Mouse (Mus musculus) frontal cortex, postnatal 25 days (tissue): ENCODE measurements around the gene Vcl.
A peak's percentile ranks its signal among the peaks of the same experiment; 100 is the strongest.

Experiments
- DNase-seq, 2 experiments: peaks; one replicate each; pipeline ENCODE4 v3.0.0; 2022; ENCODE audit warnings: low spot score in 2 of 2

Vcl gene

GRCm38 (mm10) chr14:21013800-21014334 lies 84.7 kb downstream of the Vcl start:
- DNase-seq = no peak

- DNase-seq = no peak
These were observed 88.7 kb downstream of the Vcl start for GRCm38 (mm10) chr14:21017871-21018270.

- no peak for DNase-seq
These were observed 89.8 kb downstream of the Vcl start for GRCm38 (mm10) chr14:21018977-21019376.

GRCm38 (mm10) chr14:21020435-21020834 lies 91.2 kb downstream of the Vcl start:
- no peak for DNase-seq

- no peak for DNase-seq
These were observed 98.3 kb downstream of the Vcl start for GRCm38 (mm10) chr14:21027542-21027941.

GRCm38 (mm10) chr14:21029025-21029659 lies 99.9 kb downstream of the Vcl start:
- DNase-seq = peak in 1 of 2 experiments; percentile 29

- DNase-seq = no peak
These were observed 102.7 kb downstream of the Vcl start for GRCm38 (mm10) chr14:21031783-21032511.

- no peak for DNase-seq
These were observed 105.1 kb downstream of the Vcl start for GRCm38 (mm10) chr14:21034271-21034670.

- no peak for DNase-seq
These were observed 105.6 kb downstream of the Vcl start for GRCm38 (mm10) chr14:21034791-21035190.

GRCm38 (mm10) chr14:21039077-21039476 lies 109.9 kb downstream of the Vcl start:
- no peak for DNase-seq

- DNase-seq = no peak
These were observed 110.4 kb downstream of the Vcl start for GRCm38 (mm10) chr14:21039623-21040022.

GRCm38 (mm10) chr14:21047840-21048239 lies 118.6 kb downstream of the Vcl start:
- DNase-seq = no peak

GRCm38 (mm10) chr14:21048879-21049278 lies 119.7 kb downstream of the Vcl start:
- no peak for DNase-seq

- DNase-seq = no peak
These were observed 121.5 kb downstream of the Vcl start for GRCm38 (mm10) chr14:21050734-21051133.

GRCm38 (mm10) chr14:21051380-21052111 lies 122.3 kb downstream of the Vcl start:
- DNase-seq = peak in 1 of 2 experiments; percentile 19

- peak; percentile 89 to 90 for DNase-seq
These were observed 123.0 kb downstream of the Vcl start, which contains the start of the genes Ap3m1 and Adk for GRCm38 (mm10) chr14:21052112-21052780. TSS of gene Ap3m1 (minus strand) at chr14:21052508. TSS of gene Adk (plus strand) at chr14:21052574.

GRCm38 (mm10) chr14:21052781-21053130 lies 123.6 kb downstream of the Vcl start:
- peak in 1 of 2 experiments; percentile 49 for DNase-seq

- no peak for DNase-seq
These were observed 124.0 kb downstream of the Vcl start for GRCm38 (mm10) chr14:21053151-21053550.

- DNase-seq = no peak
These were observed 124.4 kb downstream of the Vcl start for GRCm38 (mm10) chr14:21053586-21053985.

GRCm38 (mm10) chr14:21058972-21059371 lies 129.8 kb downstream of the Vcl start:
- DNase-seq = no peak

GRCm38 (mm10) chr14:21062766-21063513 lies 133.7 kb downstream of the Vcl start:
- DNase-seq = no peak
